Mouse (Mus musculus) MEL (cell line): ENCODE results near the gene Dock10. TPM values are rescaled to one million over a fixed set of nuclear protein-coding genes. Genes with fewer than 3 reads are reported as not detected.

Experiments
- DNase-seq: peaks from one replicate; pipeline ENCODE4 v3.0.0; 2011; ENCODE audit warnings: low read depth, low spot score
- H3K27ac ChIP-seq: 2 replicates; pipeline ENCODE4 v1.5.1; 2012; ENCODE audit warnings: low read depth, mild to moderate bottlenecking, control low read depth, low read length, moderate library complexity; ENCODE audit not compliant: control insufficient read depth
- H3K27me3 ChIP-seq, 2 experiments: fragments of 150-350 bp in 1 of 2; sonication (generic) in 1 of 2; 2 replicates each; pipeline ENCODE4 v1.6.1; 2012; ENCODE audit warnings: low read length in 2 of 2, mild to moderate bottlenecking in 2 of 2, improper control_type of control experiment in 1 of 2, moderate library complexity in 1 of 2; ENCODE audit not compliant: insufficient read depth in 2 of 2, control insufficient read depth in 1 of 2
- H3K36me3 ChIP-seq, 2 experiments: 2 replicates each; pipeline ENCODE4 v1.6.1; 2012 to 2014; ENCODE audit warnings: low read length in 2 of 2, improper control_type of control experiment in 1 of 2, inconsistent platforms in 1 of 2, mild to moderate bottlenecking in 1 of 2; ENCODE audit not compliant: insufficient read depth in 2 of 2, control insufficient read depth in 1 of 2
- H3K4me1 ChIP-seq, 2 experiments: fragments of 150-350 bp in 1 of 2; sonication (generic) in 1 of 2; 2 replicates each; pipeline ENCODE4 v1.6.1; 2012; ENCODE audit warnings: low read length in 2 of 2, improper control_type of control experiment in 1 of 2, mild to moderate bottlenecking in 1 of 2; ENCODE audit not compliant: insufficient read depth in 2 of 2, control insufficient read depth in 1 of 2
- H3K4me3 ChIP-seq, 2 experiments: fragments of 150-350 bp in 1 of 2; sonication (generic) in 1 of 2; 2 replicates each; pipeline ENCODE4 v1.5.1; 2012; ENCODE audit warnings: low read depth in 2 of 2, low read length in 2 of 2, mild to moderate bottlenecking in 2 of 2, moderate library complexity in 2 of 2, control low read depth in 1 of 2, improper control_type of control experiment in 1 of 2; ENCODE audit not compliant: control insufficient read depth in 1 of 2, insufficient read depth in 1 of 2
- H3K79me2 ChIP-seq: 2 replicates; pipeline ENCODE4 v1.6.1; 2012; ENCODE audit warnings: mild to moderate bottlenecking, low read length, moderate library complexity; ENCODE audit not compliant: control insufficient read depth, poor library complexity, insufficient read depth
- H3K9ac ChIP-seq: 2 replicates; pipeline ENCODE4 v1.6.1; 2012; ENCODE audit warnings: low read depth, mild to moderate bottlenecking, control low read depth, low read length, moderate library complexity; ENCODE audit not compliant: control insufficient read depth, poor library complexity, severe bottlenecking
- H3K9me3 ChIP-seq: fragments of 150-350 bp; sonication (generic); replicated peaks from 2 replicates; pipeline ENCODE4 v1.6.1; 2012; ENCODE audit warnings: mild to moderate bottlenecking, low read length, improper control_type of control experiment, moderate library complexity; ENCODE audit not compliant: insufficient read depth
- CHD1 ChIP-seq: IDR thresholded peaks from 2 replicates; pipeline ENCODE4 v1.6.1; 2012; ENCODE audit warnings: low read depth, mild to moderate bottlenecking, inconsistent platforms, low read length, improper control_type of control experiment
- CHD2 ChIP-seq: IDR thresholded peaks from 2 replicates; pipeline ENCODE4 v1.6.1; 2011; ENCODE audit warnings: low read length, improper control_type of control experiment
- CTCF ChIP-seq, 3 experiments: IDR thresholded peaks in 2 of 3; conservative IDR thresholded peaks in 1 of 3; 2 replicates each; pipeline ENCODE4 v1.5.1; 2011 to 2012; ENCODE audit warnings: low read length in 3 of 3, low read depth in 2 of 3, mild to moderate bottlenecking in 2 of 3, improper control_type of control experiment in 1 of 3, inconsistent platforms in 1 of 3, mixed read lengths in 1 of 3, moderate library complexity in 1 of 3; ENCODE audit not compliant: control insufficient read depth in 1 of 3, insufficient read depth in 1 of 3, poor library complexity in 1 of 3, severe bottlenecking in 1 of 3
- ELF1 ChIP-seq: IDR thresholded peaks from 2 replicates; pipeline ENCODE4 v1.6.1; 2014; ENCODE audit warnings: low read depth, mild to moderate bottlenecking, inconsistent platforms, low read length, improper control_type of control experiment, moderate library complexity
- EP300 ChIP-seq, 2 experiments: IDR thresholded peaks; 2 replicates each; pipeline ENCODE4 v1.6.1; 2011; ENCODE audit warnings: improper control_type of control experiment in 2 of 2, low read length in 2 of 2, low read depth in 1 of 2, mild to moderate bottlenecking in 1 of 2
- HCFC1 ChIP-seq: IDR thresholded peaks from 2 replicates; pipeline ENCODE4 v1.6.1; 2012; ENCODE audit warnings: low read depth, mild to moderate bottlenecking, inconsistent platforms, low read length, improper control_type of control experiment, moderate library complexity
- MAFK ChIP-seq: IDR thresholded peaks from 2 replicates; pipeline ENCODE4 v1.6.1; 2011; ENCODE audit warnings: low read depth, mild to moderate bottlenecking, low read length, improper control_type of control experiment, borderline replicate concordance
- MAZ ChIP-seq: IDR thresholded peaks from 2 replicates; pipeline ENCODE4 v1.6.1; 2012; ENCODE audit warnings: low read depth, mild to moderate bottlenecking, inconsistent platforms, low read length, improper control_type of control experiment
- MYB ChIP-seq: IDR thresholded peaks from 2 replicates; pipeline ENCODE4 v1.6.1; 2011; ENCODE audit warnings: mild to moderate bottlenecking, low read depth, low read length, improper control_type of control experiment
- NRF1 ChIP-seq: IDR thresholded peaks from 2 replicates; pipeline ENCODE4 v1.6.1; 2014; ENCODE audit warnings: low read depth, mild to moderate bottlenecking, inconsistent platforms, low read length, improper control_type of control experiment, moderate library complexity; ENCODE audit not compliant: poor library complexity, insufficient read depth, severe bottlenecking
- TBP ChIP-seq: IDR thresholded peaks from 2 replicates; pipeline ENCODE4 v1.8.0; 2011; ENCODE audit warnings: low read depth, low read length, improper control_type of control experiment
- UBTF ChIP-seq: IDR thresholded peaks from 2 replicates; pipeline ENCODE4 v1.6.1; 2012; ENCODE audit warnings: low read depth, mild to moderate bottlenecking, inconsistent platforms, low read length, improper control_type of control experiment, moderate library complexity, borderline replicate concordance; ENCODE audit not compliant: insufficient read depth
- ZC3H11A ChIP-seq: IDR thresholded peaks from 2 replicates; pipeline ENCODE4 v1.6.1; 2012; ENCODE audit warnings: low read depth, mild to moderate bottlenecking, inconsistent platforms, low read length, improper control_type of control experiment
- polyA plus RNA-seq, 2 experiments: library from polyadenylated mRNA; stranded (reverse) in 1 of 2; unstranded in 1 of 2; fragments of >175 nt in 1 of 2; fragments of >200 nt in 1 of 2; gene quantifications; 2 replicates each; pipeline versions ENCODE4 v1.2.1 to v1.2.4; 2012; ENCODE audit warnings: low replicate concordance in 2 of 2, low read depth in 1 of 2; ENCODE audit not compliant: insufficient read length in 2 of 2, insufficient read depth in 1 of 2, missing spikeins in 1 of 2
- total RNA-seq: library from RNA; depleted of rRNA; stranded (reverse); fragments of 300-350 nt; gene quantifications from 2 replicates; pipeline ENCODE4 v1.2.3, GENCODE M21; 2012

The Dock10 gene
- total and polyA plus RNA-seq, 3 experiments, result 11.5 to 74.0 (median 14.3) TPM

DNA sequence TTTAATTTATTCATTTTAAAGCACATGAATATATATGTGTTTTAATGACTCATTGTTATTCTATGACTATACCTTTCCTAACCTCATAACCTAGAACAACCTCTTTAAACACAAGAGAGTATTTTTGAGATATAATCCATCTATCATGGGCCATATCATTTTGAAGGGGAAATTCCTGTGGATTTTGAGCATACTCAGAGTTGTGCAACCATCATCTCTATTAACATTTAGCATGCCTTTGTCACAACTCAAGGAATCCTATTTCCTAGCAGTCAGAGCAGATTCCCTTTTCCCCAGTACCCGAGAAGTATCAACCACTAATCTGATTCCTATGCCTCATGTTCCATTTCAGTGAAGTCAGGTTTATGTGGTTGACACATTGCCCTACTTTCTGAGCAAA, 118.8 kb downstream of the Dock10 start:
- TF ChIP-seq UBTF, result no peak
- TF ChIP-seq ZC3H11A, result no peak
- TF ChIP-seq NRF1, result no peak
- TF ChIP-seq MAFK, result no peak
- TF ChIP-seq CHD2, result no peak
- TF ChIP-seq CHD1, result no peak
- no peak for TF ChIP-seq HCFC1
- TF ChIP-seq CTCF (IDR thresholded peaks at IDR 0.05 in 2 of 3, conservative IDR thresholded peaks at IDR 0.05 in 1 of 3; ENCODE audit: control insufficient read depth in 1 of 3, insufficient read depth in 1 of 3, low read depth in 2 of 3, low read length in 3 of 3, poor library complexity in 1 of 3, severe bottlenecking in 1 of 3), result no peak
- Histone ChIP-seq H3K9me3 (no peaks in the 10 kb centered on the region), H3K79me2 (no peaks in the 10 kb centered on the region), H3K27ac (no peak overlapping the region), H3K4me3 (no peak overlapping the region), H3K36me3 (peaks cover 0 to 29% of the 10 kb centered on the region in 2 experiments; a peak in 3 of 4 replicates), H3K27me3 (no peaks in the 10 kb centered on the region), H3K4me1 (peaks cover 13 to 15% of the 10 kb centered on the region in 2 experiments), H3K9ac (no peak overlapping the region)
- DNase-seq, result no peak

DNA sequence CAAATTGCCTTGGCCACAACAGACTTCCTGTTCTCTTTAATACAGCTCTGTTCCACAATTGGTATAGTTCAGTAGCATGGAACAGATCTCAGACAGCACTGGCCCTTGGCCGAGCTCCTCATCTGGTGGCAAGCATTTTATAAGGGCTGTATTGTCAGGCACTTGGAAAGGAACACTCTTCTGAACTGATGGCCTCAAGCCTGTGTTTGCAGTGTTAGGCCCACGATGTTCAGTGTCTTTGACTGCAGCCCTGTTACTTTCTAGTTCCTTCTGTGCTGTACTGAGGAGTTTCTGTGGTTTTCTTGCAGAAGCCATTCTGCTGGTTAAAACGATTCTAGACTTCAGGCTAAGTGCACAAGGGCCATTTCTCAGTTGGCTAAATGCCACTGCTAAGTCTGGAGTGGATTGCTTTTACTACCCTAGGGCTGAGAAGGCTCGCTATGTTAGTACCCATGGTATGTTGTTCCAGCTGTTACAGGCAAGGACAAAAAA, 121.1 kb downstream of the Dock10 start:
- no peak for DNase-seq
- H3K4me1 ChIP-seq, result peaks cover 4 to 17% of the 10 kb centered on the region in 2 experiments; a peak in 3 of 4 replicates
- no peak overlapping the region for H3K27ac ChIP-seq

DNA sequence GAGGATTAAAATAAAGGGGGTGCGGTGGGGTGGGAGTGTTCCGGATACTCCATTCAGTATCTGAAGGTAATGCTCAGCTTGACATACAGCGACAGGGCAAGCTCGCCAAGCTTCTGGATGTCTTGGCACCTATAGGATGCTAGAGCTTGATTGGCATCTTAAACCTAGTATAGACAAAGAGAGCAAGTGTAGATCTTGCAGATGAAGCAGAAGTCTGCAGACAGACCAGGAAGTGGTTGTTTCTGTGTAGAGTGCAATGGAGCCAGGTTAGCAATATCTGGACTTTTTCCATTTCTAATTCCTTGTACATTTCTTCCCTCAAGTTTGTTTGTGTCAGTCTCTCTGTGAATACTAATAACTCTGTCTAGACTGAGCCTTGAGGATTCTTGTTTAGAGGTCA, 122.5 kb downstream of the Dock10 start:
- no peak overlapping the region for H3K27ac ChIP-seq

More for the DNA sequence above, 121.1 kb downstream of the Dock10 start:
- no peaks in the 10 kb centered on the region for H3K9me3 ChIP-seq
- H3K79me2 ChIP-seq, result no peaks in the 10 kb centered on the region
- TF ChIP-seq MAZ, result no peak
- TF ChIP-seq MYB, result no peak
- no peak overlapping the region for H3K4me3 ChIP-seq
- no peaks in the 10 kb centered on the region for H3K27me3 ChIP-seq
- no peak overlapping the region for H3K9ac ChIP-seq
- peaks cover 2 to 24% of the 10 kb centered on the region in 2 experiments; a peak in 3 of 4 replicates for H3K36me3 ChIP-seq

More for the DNA sequence above, 122.5 kb downstream of the Dock10 start:
- Histone ChIP-seq H3K79me2 (no peaks in the 10 kb centered on the region), H3K4me3 (no peak overlapping the region), H3K4me1 (peaks cover 4 to 17% of the 10 kb centered on the region in 2 experiments; a peak in 3 of 4 replicates)
- no peak for DNase-seq
- TF ChIP-seq CHD2 (no peak), ZC3H11A (no peak), TBP (no peak), EP300 (IDR thresholded peaks at IDR 0.05; ENCODE audit: low read depth in 1 of 2, low read length in 2 of 2) (no peak), ELF1 (peak; percentile 14; the same call in 1 of the 2 replicates)
- TF ChIP-seq, all 39 proteins: peak for 1
- Histone ChIP-seq H3K9ac (no peak overlapping the region), H3K27me3 (no peaks in the 10 kb centered on the region), H3K36me3 (peaks cover 7 to 21% of the 10 kb centered on the region in 2 experiments; a peak in 3 of 4 replicates), H3K9me3 (no peaks in the 10 kb centered on the region)
